Mouse (Mus musculus): ENCODE data around the gene Nfe2l2. TPM values are rescaled to one million over a fixed set of nuclear protein-coding genes. Genes with fewer than 3 reads are reported as not detected.

Gene Nfe2l2
- polyA plus RNA-seq, 1 experiment from 2014 or later: 71.7 TPM

- H3K9ac ChIP-seq (ENCODE audit: low read length): no peak overlapping the region
- H3K27me3 ChIP-seq (replicated peaks; ENCODE audit: control insufficient read depth, insufficient read depth, low read length): no peaks in the 10 kb centered on the region
- no peaks in the 10 kb centered on the region for H3K4me1 ChIP-seq (replicated peaks; ENCODE audit: control insufficient read depth, insufficient read depth, low read length)
- no peak overlapping the region for H3K4me2 ChIP-seq (ENCODE audit: low read length)
- H3K27ac ChIP-seq (ENCODE audit: low read depth): no peak overlapping the region
- H3K36me3 ChIP-seq (ENCODE audit: control insufficient read depth, insufficient read depth, low read length): no peaks in the 10 kb centered on the region
- ATAC-seq (replicated peaks; ENCODE audit: low FRiP score, low TSS enrichment, low read depth) (no peak), DNase-seq (ENCODE audit: low spot score) (no peak)
- H3K4me3 ChIP-seq (ENCODE audit: low read depth, low read length): no peak overlapping the region
- WGBS: 77% methylated on average over 11 of the region's 11 CpGs
- H3K9me3 ChIP-seq (ENCODE audit: control insufficient read depth, low read length): no peaks in the 10 kb centered on the region
These were observed 16.0 kb upstream of the Nfe2l2 start for GRCm38 (mm10) chr2:75720236-75721027.

DNA sequence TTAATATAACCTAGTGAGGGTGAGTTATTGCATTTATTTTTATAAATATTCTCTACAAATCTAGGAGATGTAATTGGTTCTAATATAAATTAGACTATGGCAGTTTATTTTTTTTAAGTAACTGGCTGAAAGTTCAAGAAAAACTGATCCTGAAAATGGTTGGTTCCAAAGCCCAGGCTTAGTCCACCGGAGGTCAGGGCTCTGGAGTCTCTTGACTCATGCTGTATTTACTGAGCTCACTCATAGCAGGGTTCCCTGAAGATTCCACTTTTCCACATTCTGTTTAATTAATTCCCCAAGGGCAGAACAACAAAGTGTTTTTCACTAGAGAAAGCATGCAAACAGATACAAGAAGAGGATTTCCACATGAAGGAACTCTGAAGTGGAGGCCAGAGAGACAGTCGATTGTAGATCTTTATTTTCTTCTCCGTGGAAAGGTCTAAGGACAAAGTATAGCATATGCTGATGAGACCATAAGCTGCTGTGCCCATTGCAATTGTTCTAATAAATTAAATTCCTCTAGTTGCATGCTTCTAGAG lies 15.0 kb upstream of the Nfe2l2 start:
- no peaks in the 10 kb centered on the region for H3K9me3 ChIP-seq (ENCODE audit: control insufficient read depth, low read length)
- ATAC-seq (replicated peaks; ENCODE audit: low FRiP score, low TSS enrichment, low read depth) (no peak), DNase-seq (ENCODE audit: low spot score) (no peak)
- no peak overlapping the region for H3K4me3 ChIP-seq (ENCODE audit: low read depth, low read length)
- H3K4me1 ChIP-seq (replicated peaks; ENCODE audit: control insufficient read depth, insufficient read depth, low read length): peaks cover 3% of the 10 kb centered on the region; the same call in 1 of the 2 replicates
- WGBS: 76% methylated on average over 3 of the region's 3 CpGs
- H3K36me3 ChIP-seq (ENCODE audit: control insufficient read depth, insufficient read depth, low read length): no peaks in the 10 kb centered on the region
- no peak overlapping the region for H3K4me2 ChIP-seq (ENCODE audit: low read length)
- no peak overlapping the region for H3K9ac ChIP-seq (ENCODE audit: low read length)
- H3K27ac ChIP-seq (ENCODE audit: low read depth): no peak overlapping the region
- no peaks in the 10 kb centered on the region for H3K27me3 ChIP-seq (replicated peaks; ENCODE audit: control insufficient read depth, insufficient read depth, low read length)

- Histone ChIP-seq H3K9me3 (ENCODE audit: control insufficient read depth, low read length) (no peaks in the 10 kb centered on the region), H3K27ac (ENCODE audit: low read depth) (peak overlapping the region; percentile 51; the same call in 1 of the 2 replicates), H3K27me3 (replicated peaks; ENCODE audit: control insufficient read depth, insufficient read depth, low read length) (no peaks in the 10 kb centered on the region), H3K4me3 (ENCODE audit: low read depth, low read length) (no peak overlapping the region), H3K36me3 (ENCODE audit: control insufficient read depth, insufficient read depth, low read length) (no peaks in the 10 kb centered on the region), H3K9ac (ENCODE audit: low read length) (no peak overlapping the region), H3K4me2 (ENCODE audit: low read length) (no peak overlapping the region), H3K4me1 (replicated peaks; ENCODE audit: control insufficient read depth, insufficient read depth, low read length) (peaks cover 3% of the 10 kb centered on the region; the same call in 1 of the 2 replicates)
- no peak for DNase-seq (ENCODE audit: low spot score)
- 49% methylated on average over 12 of the region's 12 CpGs for WGBS
- peak; percentile 73 for ATAC-seq (replicated peaks; ENCODE audit: low FRiP score, low TSS enrichment, low read depth)
These were observed 11.9 kb upstream of the Nfe2l2 start for GRCm38 (mm10) chr2:75716046-75717016.

GRCm38 (mm10) chr2:75714766-75715165 lies 10.3 kb upstream of the Nfe2l2 start:
- H3K36me3 ChIP-seq (ENCODE audit: control insufficient read depth, insufficient read depth, low read length): no peaks in the 10 kb centered on the region
- H3K4me3 ChIP-seq (ENCODE audit: low read depth, low read length): no peak overlapping the region
- no peak overlapping the region for H3K9ac ChIP-seq (ENCODE audit: low read length)
- ATAC-seq (replicated peaks; ENCODE audit: low FRiP score, low TSS enrichment, low read depth) (no peak), DNase-seq (ENCODE audit: low spot score) (no peak)
- peaks cover 3% of the 10 kb centered on the region; the same call in 1 of the 2 replicates for H3K4me1 ChIP-seq (replicated peaks; ENCODE audit: control insufficient read depth, insufficient read depth, low read length)
- no peak overlapping the region for H3K4me2 ChIP-seq (ENCODE audit: low read length)
- no peak overlapping the region for H3K27ac ChIP-seq (ENCODE audit: low read depth)
- 53% methylated on average over 4 of the region's 4 CpGs for WGBS
- H3K9me3 ChIP-seq (ENCODE audit: control insufficient read depth, low read length): no peaks in the 10 kb centered on the region
- H3K27me3 ChIP-seq (replicated peaks; ENCODE audit: control insufficient read depth, insufficient read depth, low read length): no peaks in the 10 kb centered on the region

GRCm38 (mm10) chr2:75713083-75713482 lies 8.6 kb upstream of the Nfe2l2 start:
- Histone ChIP-seq H3K4me1 (replicated peaks; ENCODE audit: control insufficient read depth, insufficient read depth, low read length) (peaks cover 3% of the 10 kb centered on the region; the same call in 1 of the 2 replicates), H3K27me3 (replicated peaks; ENCODE audit: control insufficient read depth, insufficient read depth, low read length) (no peaks in the 10 kb centered on the region), H3K4me3 (ENCODE audit: low read depth, low read length) (no peak overlapping the region), H3K4me2 (ENCODE audit: low read length) (no peak overlapping the region), H3K27ac (ENCODE audit: low read depth) (no peak overlapping the region), H3K9ac (ENCODE audit: low read length) (no peak overlapping the region), H3K36me3 (ENCODE audit: control insufficient read depth, insufficient read depth, low read length) (no peaks in the 10 kb centered on the region), H3K9me3 (ENCODE audit: control insufficient read depth, low read length) (peaks cover 6% of the 10 kb centered on the region; the same call in 1 of the 2 replicates)
- WGBS: 92% methylated on average over 3 of the region's 3 CpGs
- ATAC-seq (replicated peaks; ENCODE audit: low FRiP score, low TSS enrichment, low read depth) (no peak), DNase-seq (ENCODE audit: low spot score) (peak; percentile 23)

GRCm38 (mm10) chr2:75707420-75707819 lies 3.0 kb upstream of the Nfe2l2 start:
- DNase-seq (ENCODE audit: low spot score) (peak; percentile 52), ATAC-seq (replicated peaks; ENCODE audit: low FRiP score, low TSS enrichment, low read depth) (no peak)
- Histone ChIP-seq H3K4me3 (ENCODE audit: low read depth, low read length) (no peak overlapping the region), H3K27ac (ENCODE audit: low read depth) (no peak overlapping the region), H3K9me3 (ENCODE audit: control insufficient read depth, low read length) (peaks cover 6% of the 10 kb centered on the region; the same call in 1 of the 2 replicates), H3K36me3 (ENCODE audit: control insufficient read depth, insufficient read depth, low read length) (no peaks in the 10 kb centered on the region), H3K27me3 (replicated peaks; ENCODE audit: control insufficient read depth, insufficient read depth, low read length) (no peaks in the 10 kb centered on the region), H3K9ac (ENCODE audit: low read length) (no peak overlapping the region), H3K4me2 (ENCODE audit: low read length) (no peak overlapping the region), H3K4me1 (replicated peaks; ENCODE audit: control insufficient read depth, insufficient read depth, low read length) (peaks cover 12% of the 10 kb centered on the region)
- WGBS: 23% methylated on average over 1 of the region's 1 CpGs

- Histone ChIP-seq H3K27me3 (replicated peaks; ENCODE audit: control insufficient read depth, insufficient read depth, low read length) (no peaks in the 10 kb centered on the region), H3K36me3 (ENCODE audit: control insufficient read depth, insufficient read depth, low read length) (no peaks in the 10 kb centered on the region), H3K9ac (ENCODE audit: low read length) (no peak overlapping the region), H3K4me2 (ENCODE audit: low read length) (no peak overlapping the region), H3K9me3 (ENCODE audit: control insufficient read depth, low read length) (peaks cover 6% of the 10 kb centered on the region; the same call in 1 of the 2 replicates), H3K4me3 (ENCODE audit: low read depth, low read length) (no peak overlapping the region), H3K27ac (ENCODE audit: low read depth) (no peak overlapping the region), H3K4me1 (replicated peaks; ENCODE audit: control insufficient read depth, insufficient read depth, low read length) (peaks cover 21% of the 10 kb centered on the region)
- 64% methylated on average over 5 of the region's 5 CpGs for WGBS
- ATAC-seq (replicated peaks; ENCODE audit: low FRiP score, low TSS enrichment, low read depth) (no peak), DNase-seq (ENCODE audit: low spot score) (no peak)
These were observed 2.0 kb upstream of the Nfe2l2 start for GRCm38 (mm10) chr2:75706435-75706834.

DNA sequence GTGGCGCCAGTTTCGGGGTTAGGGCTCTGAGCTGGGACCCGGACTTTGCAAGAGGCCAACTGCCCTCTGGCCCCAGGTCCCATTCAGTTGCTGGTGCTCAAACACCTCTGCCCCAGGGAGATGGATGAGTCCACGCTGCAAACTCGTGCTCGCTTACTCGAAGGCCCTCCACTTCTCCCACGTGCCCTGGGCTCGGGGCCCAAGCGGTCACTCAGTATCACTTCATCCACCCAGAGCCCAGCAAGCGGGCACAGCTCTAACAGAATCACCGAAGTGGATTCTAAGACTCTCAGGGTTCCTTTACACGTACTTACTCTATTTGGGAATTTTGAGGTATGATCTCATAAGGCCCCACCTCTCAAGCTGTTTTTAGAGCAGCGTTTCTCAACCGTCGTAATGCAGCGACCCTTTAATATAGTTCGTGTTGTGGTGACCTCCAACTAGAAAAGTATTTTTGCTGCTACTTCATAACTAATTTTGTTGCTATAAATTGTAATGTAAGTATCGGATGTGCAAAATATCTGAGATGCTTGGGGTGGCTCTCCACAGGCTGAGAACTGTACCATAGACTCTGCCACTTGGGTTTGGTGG lies 816 bp upstream of the Nfe2l2 start:
- Histone ChIP-seq H3K27ac (ENCODE audit: low read depth) (peak overlapping the region; percentile 97), H3K27me3 (replicated peaks; ENCODE audit: control insufficient read depth, insufficient read depth, low read length) (no peaks in the 10 kb centered on the region), H3K36me3 (ENCODE audit: control insufficient read depth, insufficient read depth, low read length) (no peaks in the 10 kb centered on the region), H3K9ac (ENCODE audit: low read length) (peak overlapping the region; percentile 93), H3K4me1 (replicated peaks; ENCODE audit: control insufficient read depth, insufficient read depth, low read length) (peaks cover 21% of the 10 kb centered on the region), H3K9me3 (ENCODE audit: control insufficient read depth, low read length) (peaks cover 6% of the 10 kb centered on the region; the same call in 1 of the 2 replicates), H3K4me3 (ENCODE audit: low read depth, low read length) (peak overlapping the region; percentile 87), H3K4me2 (ENCODE audit: low read length) (peak overlapping the region; percentile 68)
- ATAC-seq (replicated peaks; ENCODE audit: low FRiP score, low TSS enrichment, low read depth) (peak; percentile 20), DNase-seq (ENCODE audit: low spot score) (no peak)
- 16% methylated on average over 19 of the region's 19 CpGs for WGBS
